In genomic region chr14:119952877-119953624, GRCm38 (mm10) we compare ENCODE assay signal across 22 mouse cellular contexts.
DNase-seq lines count a peak whose midpoint lies in the region; ATAC-seq and TF ChIP-seq lines count a peak whose summit lies in the region.
"Had no signal": no experiment of that assay in that cellular context is flagged by ENCODE, and none has a peak within 500 bp of the region (broad histone marks: within the 10 kb centered on the region; RNA-seq: fewer than 3 reads in every experiment).

No protein-coding gene starts in this region.

- H3K27ac ChIP-seq in hindbrain, embryonic 16.5 days (ENCODE audit: low read depth, low read length), result no peak overlapping the region
- H3K27ac ChIP-seq in hindbrain, embryonic 10.5 days, result no peak overlapping the region
- no peak overlapping the region for H3K27ac ChIP-seq in midbrain, postnatal 0 days (ENCODE audit: low read depth, low read length)
- no peak overlapping the region for H3K27ac ChIP-seq in midbrain, embryonic 11.5 days (ENCODE audit: low read depth, low read length)
- H3K27ac ChIP-seq in forebrain, embryonic 16.5 days (ENCODE audit: low read length), result no peak overlapping the region
- H3K27ac ChIP-seq: intestine, embryonic 15.5 days; layer of hippocampus, adult 2 months; liver, embryonic 14.5 days; lung, embryonic 15.5 days; macrophage; midbrain, embryonic 12.5 days had no signal

- no peaks in the 10 kb centered on the region for H3K9me3 ChIP-seq in hindbrain, embryonic 16.5 days (ENCODE audit: control insufficient read depth, low read length)
- no peaks in the 10 kb centered on the region for H3K9me3 ChIP-seq in hindbrain, embryonic 10.5 days
- H3K9me3 ChIP-seq in midbrain, postnatal 0 days (ENCODE audit: low read length), result no peaks in the 10 kb centered on the region
- H3K9me3 ChIP-seq in midbrain, embryonic 11.5 days (ENCODE audit: control insufficient read depth, low read length), result no peaks in the 10 kb centered on the region
- H3K9me3 ChIP-seq in forebrain, embryonic 16.5 days (ENCODE audit: control insufficient read depth, low read length), result no peaks in the 10 kb centered on the region
- H3K9me3 ChIP-seq: intestine, embryonic 15.5 days; lung, embryonic 15.5 days; midbrain, embryonic 12.5 days had no signal

- WGBS in hindbrain, embryonic 16.5 days, result 40% methylated on average over 10 of the region's 10 CpGs
- 83% methylated on average over 10 of the region's 10 CpGs for WGBS in hindbrain, embryonic 10.5 days
- 58% methylated on average over 10 of the region's 10 CpGs for WGBS in midbrain, postnatal 0 days
- 83% methylated on average over 10 of the region's 10 CpGs for WGBS in midbrain, embryonic 11.5 days
- 27% methylated on average over 10 of the region's 10 CpGs for WGBS in forebrain, embryonic 16.5 days

- H3K27me3 ChIP-seq in hindbrain, embryonic 16.5 days (replicated peaks; ENCODE audit: control insufficient read depth, insufficient read depth, low read length), result no peaks in the 10 kb centered on the region
- H3K27me3 ChIP-seq in hindbrain, embryonic 10.5 days (ENCODE audit: insufficient read depth, poor library complexity, severe bottlenecking), result no peaks in the 10 kb centered on the region
- no peaks in the 10 kb centered on the region for H3K27me3 ChIP-seq in midbrain, postnatal 0 days (ENCODE audit: insufficient read depth, low read length)
- no peaks in the 10 kb centered on the region for H3K27me3 ChIP-seq in midbrain, embryonic 11.5 days (ENCODE audit: control insufficient read depth, insufficient read depth, low read length)
- no peaks in the 10 kb centered on the region for H3K27me3 ChIP-seq in forebrain, embryonic 16.5 days (replicated peaks; ENCODE audit: control insufficient read depth, insufficient read depth, low read length)
- H3K27me3 ChIP-seq: intestine, embryonic 15.5 days; lung, embryonic 15.5 days; midbrain, embryonic 12.5 days had no signal

- no peak overlapping the region for H3K4me2 ChIP-seq in hindbrain, embryonic 16.5 days (ENCODE audit: low read length)
- no peak overlapping the region for H3K4me2 ChIP-seq in midbrain, postnatal 0 days (ENCODE audit: low read depth, low read length, poor library complexity, severe bottlenecking)
- H3K4me2 ChIP-seq in midbrain, embryonic 11.5 days, result no peak overlapping the region
- H3K4me2 ChIP-seq in forebrain, embryonic 16.5 days (ENCODE audit: low read length), result no peak overlapping the region
- H3K4me2 ChIP-seq: intestine, embryonic 15.5 days; lung, embryonic 15.5 days; midbrain, embryonic 12.5 days had no signal

- no peak for TF ChIP-seq CTCF in midbrain, postnatal 0 days (IDR thresholded peaks at IDR 0.05)

- DNase-seq in hindbrain, embryonic 10.5 days (ENCODE audit: low spot score), result no peak
- peak; percentile 57 for DNase-seq in midbrain, postnatal 0 days (ENCODE audit: low spot score)
- no peak for DNase-seq in midbrain, embryonic 11.5 days (ENCODE audit: low spot score, missing footprints)
- DNase-seq in telencephalon, adult 2 months (ENCODE audit: low read depth, low spot score), result peak; percentile 8
- DNase-seq in gastrocnemius, postnatal 10 days, result no peak
- DNase-seq: adrenal gland, adult 2 months; cerebellum, adult 11 months; cerebellum, postnatal 25 days; kidney, adult 9 months; layer of hippocampus, postnatal 36 days; spleen, adult 18-20 months; thymus, adult 18-20 months; thymus, postnatal 4 days had no signal

- no peaks in the 10 kb centered on the region for H3K36me3 ChIP-seq in hindbrain, embryonic 16.5 days (ENCODE audit: control insufficient read depth, insufficient read depth, low read length)
- H3K36me3 ChIP-seq in hindbrain, embryonic 10.5 days, result no peaks in the 10 kb centered on the region
- H3K36me3 ChIP-seq in midbrain, postnatal 0 days (ENCODE audit: insufficient read depth, low read length), result no peaks in the 10 kb centered on the region
- H3K36me3 ChIP-seq in midbrain, embryonic 11.5 days (ENCODE audit: control insufficient read depth, insufficient read depth, low read length), result no peaks in the 10 kb centered on the region
- H3K36me3 ChIP-seq in forebrain, embryonic 16.5 days (ENCODE audit: control insufficient read depth, insufficient read depth), result no peaks in the 10 kb centered on the region
- H3K36me3 ChIP-seq: intestine, embryonic 15.5 days; lung, embryonic 15.5 days; midbrain, embryonic 12.5 days had no signal

- no peak overlapping the region for H3K4me3 ChIP-seq in hindbrain, embryonic 16.5 days (ENCODE audit: low read length)
- no peak overlapping the region for H3K4me3 ChIP-seq in hindbrain, embryonic 10.5 days
- no peak overlapping the region for H3K4me3 ChIP-seq in midbrain, postnatal 0 days (ENCODE audit: low read depth, low read length)
- no peak overlapping the region for H3K4me3 ChIP-seq in midbrain, embryonic 11.5 days (ENCODE audit: low read depth, low read length)
- no peak overlapping the region for H3K4me3 ChIP-seq in forebrain, embryonic 16.5 days (replicated peaks; ENCODE audit: low read length)
- H3K4me3 ChIP-seq: erythroblast, embryonic 14.5 days; intestine, embryonic 15.5 days; lung, embryonic 15.5 days; midbrain, embryonic 12.5 days had no signal

- peak; percentile 48; the same call in 1 of the 2 replicates for ATAC-seq in hindbrain, embryonic 16.5 days
- no peak for ATAC-seq in midbrain, postnatal 0 days (ENCODE audit: low FRiP score)
- no peak for ATAC-seq in midbrain, embryonic 11.5 days (ENCODE audit: low FRiP score)
- peak; percentile 68 for ATAC-seq in forebrain, embryonic 16.5 days
- ATAC-seq: intestine, embryonic 15.5 days had no signal

- H3K9ac ChIP-seq in hindbrain, embryonic 16.5 days (ENCODE audit: low read depth, low read length), result no peak overlapping the region
- no peak overlapping the region for H3K9ac ChIP-seq in midbrain, postnatal 0 days (replicated peaks; ENCODE audit: low read length, poor library complexity, severe bottlenecking)
- H3K9ac ChIP-seq in midbrain, embryonic 11.5 days (ENCODE audit: low read length), result no peak overlapping the region
- no peak overlapping the region for H3K9ac ChIP-seq in forebrain, embryonic 16.5 days (replicated peaks; ENCODE audit: low read depth, low read length)
- H3K9ac ChIP-seq: intestine, embryonic 15.5 days; liver, embryonic 14.5 days; lung, embryonic 15.5 days; midbrain, embryonic 12.5 days had no signal

- peaks cover 3% of the 10 kb centered on the region; the same call in 1 of the 2 replicates for H3K4me1 ChIP-seq in hindbrain, embryonic 16.5 days (ENCODE audit: control insufficient read depth, insufficient read depth, low read depth, low read length)
- H3K4me1 ChIP-seq in hindbrain, embryonic 10.5 days (replicated peaks), result no peaks in the 10 kb centered on the region
- no peaks in the 10 kb centered on the region for H3K4me1 ChIP-seq in midbrain, postnatal 0 days (ENCODE audit: insufficient read depth, low read length)
- no peaks in the 10 kb centered on the region for H3K4me1 ChIP-seq in midbrain, embryonic 11.5 days (ENCODE audit: control insufficient read depth, insufficient read depth, low read length)
- peaks cover 7% of the 10 kb centered on the region for H3K4me1 ChIP-seq in forebrain, embryonic 16.5 days (replicated peaks; ENCODE audit: control insufficient read depth, insufficient read depth, low read length)
- H3K4me1 ChIP-seq: intestine, embryonic 15.5 days; lung, embryonic 15.5 days; midbrain, embryonic 12.5 days had no signal

Comparison
In these comparisons a context has a peak if more than half of its experiments do, and no peak if none do; other contexts are left out.
1. DNase-seq: peak in midbrain, postnatal 0 days (single experiment) and telencephalon, adult 2 months (single experiment); none in hindbrain, embryonic 10.5 days (single experiment), midbrain, embryonic 11.5 days (single experiment) and gastrocnemius, postnatal 10 days (single experiment).
2. ATAC-seq: peak in hindbrain, embryonic 16.5 days (single experiment) and forebrain, embryonic 16.5 days (single experiment); none in midbrain, postnatal 0 days (single experiment) and midbrain, embryonic 11.5 days (single experiment).